ENCODE assay signal across 25 mouse cellular contexts in genomic region chr12:76360868-76361267, GRCm38 (mm10). TPM values are rescaled to one million over a fixed set of nuclear protein-coding genes. Genes with fewer than 3 reads are reported as not detected.
"Had no signal": no experiment of that assay in that cellular context is flagged by ENCODE, and none has a peak within 500 bp of the region (broad histone marks: within the 10 kb centered on the region; RNA-seq: fewer than 3 reads in every experiment).

No protein-coding gene starts in this region.

- H3K4me1 ChIP-seq: intestine, embryonic 15.5 days had no signal

- H3K9me3 ChIP-seq: heart, embryonic 12.5 days; hindbrain, embryonic 10.5 days; hindbrain, embryonic 12.5 days; intestine, embryonic 15.5 days; limb, embryonic 13.5 days; limb, embryonic 15.5 days had no signal

- H3K4me2 ChIP-seq: heart, embryonic 12.5 days; hindbrain, embryonic 12.5 days; hindbrain, embryonic 14.5 days; intestine, embryonic 15.5 days; limb, embryonic 13.5 days; limb, embryonic 15.5 days had no signal

- ATAC-seq: hindbrain, embryonic 16.5 days; intestine, embryonic 15.5 days; intestine, postnatal 0 days had no signal

- H3K9ac ChIP-seq: heart, embryonic 12.5 days; hindbrain, embryonic 12.5 days; hindbrain, embryonic 14.5 days; intestine, embryonic 15.5 days; limb, embryonic 13.5 days; limb, embryonic 15.5 days had no signal

- H3K27me3 ChIP-seq: heart, embryonic 12.5 days; hindbrain, embryonic 12.5 days; intestine, embryonic 15.5 days; limb, embryonic 13.5 days; limb, embryonic 15.5 days had no signal

- H3K4me3 ChIP-seq: heart, adult 2 months; heart, embryonic 12.5 days; hindbrain, embryonic 10.5 days; hindbrain, embryonic 12.5 days; intestine, embryonic 15.5 days; layer of hippocampus, adult 2 months; limb, embryonic 13.5 days; limb, embryonic 15.5 days had no signal

- DNase-seq: gastrocnemius, postnatal 14 days; gastrocnemius, postnatal 36 days; heart, adult 11 months; heart, adult 2 months; heart, postnatal 10 days; heart, postnatal 4 days; kidney, adult 18-20 months; kidney, adult 8-10 months; kidney, postnatal 10 days; kidney, postnatal 25 days; kidney, postnatal 4 days; left cerebral cortex, postnatal 4 days had no signal

- H3K27ac ChIP-seq: heart, adult 2 months; hindbrain, embryonic 10.5 days; hindbrain, embryonic 12.5 days; hindbrain, embryonic 14.5 days; intestine, embryonic 15.5 days; layer of hippocampus, adult 2 months; limb, embryonic 13.5 days had no signal

- H3K36me3 ChIP-seq: intestine, embryonic 15.5 days had no signal

RNA-seq across cellular contexts. Expression of gene Ppp1r36, which starts 56.5 kb away (rescaled TPM):
- total RNA-seq: gastrocnemius, adult 8-10 months; gastrocnemius, postnatal 36 days; heart, postnatal 25 days had no signal
- polyA plus RNA-seq: inflammation-experienced regulatory T-cells, adult 6 months had no signal
